Mouse (Mus musculus): ENCODE measurements around the gene Zmynd12.

GRCm38 (mm10) chr4:119453533-119453932 is 30.9 kb downstream of the Zmynd12 start:
- TF ChIP-seq CTCF (IDR thresholded peaks at IDR 0.05; ENCODE audit: borderline replicate concordance, extremely low read depth, insufficient read depth, insufficient read length) (no peak), POLR2A (IDR thresholded peaks at IDR 0.05; ENCODE audit: borderline replicate concordance, extremely low read depth, insufficient read depth, insufficient read length, poor library complexity, severe bottlenecking) (no peak)

All from brain, embryonic 14.5 days (tissue).